Mouse (Mus musculus) spleen, postnatal 0 days (tissue): ENCODE results near the gene Zfp644. TPM values are rescaled to one million over a fixed set of nuclear protein-coding genes. Genes with fewer than 3 reads are reported as not detected.

Source experiments
- polyA plus RNA-seq: library from polyadenylated mRNA; unstranded; fragments of >200 nt; fragmentation: Nextera tagmentation; extraction: Ambion mirVana; gene quantifications from 2 replicates; pipeline ENCODE4 v1.2.1, GENCODE M21; 2015

Gene Zfp644
- polyA plus RNA-seq, result 42.4 and 47.2 TPM in 2 replicates

DNA sequence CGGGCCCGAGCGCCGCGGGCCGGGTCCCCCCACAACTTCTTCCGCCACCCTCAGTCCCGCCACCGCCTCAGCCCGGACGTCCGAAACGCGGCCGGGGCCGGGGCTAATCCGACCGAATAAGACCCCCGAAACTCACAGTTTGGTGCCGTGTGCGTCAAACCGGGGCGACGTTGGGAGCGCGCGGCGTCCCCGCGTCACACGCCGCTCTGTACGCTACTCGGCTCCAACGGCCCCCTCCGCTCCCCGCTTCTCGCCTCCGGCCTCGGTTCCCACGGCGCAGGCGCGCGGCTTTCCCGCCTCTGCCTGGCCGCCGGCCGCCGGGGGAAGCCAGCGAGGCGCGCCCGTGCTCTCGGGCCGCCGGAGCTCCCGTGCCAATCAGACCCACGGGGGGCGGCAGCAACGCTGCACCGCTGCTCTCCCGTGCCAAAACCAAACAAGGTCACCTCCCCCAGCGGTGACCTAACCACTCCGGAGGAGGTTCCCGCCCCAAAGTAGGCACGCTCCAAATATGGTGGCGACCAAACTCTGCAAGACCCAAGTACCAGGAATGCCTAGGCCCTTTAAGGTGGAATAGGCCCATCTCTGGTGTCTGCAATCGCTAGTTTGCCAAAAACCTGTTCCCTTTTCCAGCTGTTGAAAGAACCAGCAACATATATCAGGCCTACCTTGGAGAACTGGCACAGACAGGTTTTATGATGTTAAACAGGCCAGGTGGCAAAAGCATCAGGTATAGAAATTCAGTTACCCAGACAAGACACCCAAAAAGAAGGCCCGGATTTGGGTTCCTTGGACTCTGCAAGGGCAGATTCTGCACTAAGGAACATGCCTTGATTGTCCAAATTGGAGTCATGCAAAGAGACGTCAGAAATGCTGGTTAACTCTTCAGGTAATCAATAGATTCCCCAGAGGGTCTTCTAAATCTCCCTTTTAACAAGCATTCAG, at the start of gene Zfp644:
Zfp644 (minus strand) TSS at position 892 of the 942 bp plus-strand sequence.

GRCm38 (mm10) chr5:106608798-106609197, 88.3 kb downstream of the Zfp644 start, which contains the start of gene Gm17304:
Gene Gm17304 (plus strand): TSS chr5:106609098.

Other genes starting within 250 kb of the Zfp644 start
- gene Barhl2, start 239.1 kb downstream of the Zfp644 start, polyA plus RNA-seq, result not detected in 2 replicates
- gene Gm17304, start 88.2 kb downstream of the Zfp644 start, polyA plus RNA-seq, result not detected in 2 replicates
- gene Hfm1, start 229.0 kb upstream of the Zfp644 start, polyA plus RNA-seq, result 0.23 TPM in 2 replicates